Mouse (Mus musculus) gastrocnemius, adult 2 months (tissue): Measurements from ENCODE around the gene Btbd16. TPM values are rescaled to one million over a fixed set of nuclear protein-coding genes. Genes with fewer than 3 reads are reported as not detected.

Experiments used
- DNase-seq: peaks from one replicate; pipeline ENCODE4 v3.0.0; 2022
- H3K27ac ChIP-seq: fragments of 200-600 bp; 2 replicates; pipeline ENCODE4 v1.8.1; 2022; ENCODE audit warnings: mild to moderate bottlenecking
- H3K4me3 ChIP-seq: fragments of 200-600 bp; 2 replicates; pipeline ENCODE4 v1.8.1; 2022; ENCODE audit warnings: mild to moderate bottlenecking, moderate library complexity
- CTCF ChIP-seq: fragments of 200-600 bp; IDR thresholded peaks from 2 replicates; pipeline ENCODE4 v1.8.1; 2022; ENCODE audit warnings: antibody characterized with exemption, mild to moderate bottlenecking, moderate library complexity
- intact Hi-C: fragments of 180-260 bp; cut with DNase I; formaldehyde crosslinking; loops from one replicate; pipeline ENCODE4 v1.15.1; 2025
- total RNA-seq, 2 experiments: library from RNA; stranded (reverse); gene quantifications; 2 replicates each; pipeline ENCODE4 v1.2.3; 2021

The Btbd16 gene
- total RNA-seq, 2 experiments from 2014 or later = not detected

DNA sequence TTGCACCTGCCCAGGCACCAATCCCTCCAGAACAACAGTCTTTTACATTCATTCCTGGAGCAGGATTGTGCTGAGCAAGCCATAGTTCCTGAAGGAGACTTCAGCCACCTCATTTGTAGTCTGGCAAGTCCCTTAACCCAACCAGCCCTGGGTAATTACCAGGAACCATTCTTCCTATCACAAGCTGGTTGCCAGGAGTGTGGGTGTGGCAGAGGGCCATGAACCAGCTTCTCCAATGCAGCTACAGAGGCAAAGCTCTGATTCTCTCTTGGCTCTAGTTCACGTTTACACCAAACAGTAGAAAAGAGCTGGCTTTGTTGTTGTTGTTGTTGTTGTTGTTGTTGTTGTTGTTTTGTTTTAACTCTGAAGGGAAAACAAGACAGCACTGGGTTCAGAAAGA lies 88.6 kb downstream of the Btbd16 start:
- DNase-seq = no peak
- H3K4me3 ChIP-seq = no peak overlapping the region
- no peak overlapping the region for H3K27ac ChIP-seq
- intact Hi-C loops = no loop called here
- no peak for TF ChIP-seq CTCF

DNA sequence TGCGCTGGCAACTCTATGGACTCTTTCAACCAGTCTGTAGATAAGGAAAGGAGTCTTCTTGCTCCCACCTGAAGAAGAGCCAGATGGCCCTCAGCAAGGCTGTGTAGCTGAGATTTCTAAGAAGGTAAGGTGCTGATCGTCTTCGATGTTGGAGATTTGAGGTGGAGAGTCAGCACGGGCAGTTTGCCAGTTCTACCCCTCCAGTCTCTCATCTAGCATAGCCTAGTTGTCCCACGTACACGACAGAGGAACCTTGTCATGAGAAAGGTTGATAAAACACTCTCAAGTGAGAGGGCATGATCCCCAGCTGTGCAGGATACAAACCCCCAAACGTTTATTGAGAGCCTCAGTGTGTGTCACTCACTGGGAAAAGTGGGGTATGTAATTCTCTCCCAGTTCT lies 90.8 kb downstream of the Btbd16 start:
- no peak for DNase-seq
- Histone ChIP-seq H3K27ac (no peak overlapping the region), H3K4me3 (no peak overlapping the region)
- no peak for TF ChIP-seq CTCF
- intact Hi-C loops = loop anchor here (5.0 kb wide), 1 partner anchor 118 kb away; no protein-coding TSS in a partner anchor

DNA sequence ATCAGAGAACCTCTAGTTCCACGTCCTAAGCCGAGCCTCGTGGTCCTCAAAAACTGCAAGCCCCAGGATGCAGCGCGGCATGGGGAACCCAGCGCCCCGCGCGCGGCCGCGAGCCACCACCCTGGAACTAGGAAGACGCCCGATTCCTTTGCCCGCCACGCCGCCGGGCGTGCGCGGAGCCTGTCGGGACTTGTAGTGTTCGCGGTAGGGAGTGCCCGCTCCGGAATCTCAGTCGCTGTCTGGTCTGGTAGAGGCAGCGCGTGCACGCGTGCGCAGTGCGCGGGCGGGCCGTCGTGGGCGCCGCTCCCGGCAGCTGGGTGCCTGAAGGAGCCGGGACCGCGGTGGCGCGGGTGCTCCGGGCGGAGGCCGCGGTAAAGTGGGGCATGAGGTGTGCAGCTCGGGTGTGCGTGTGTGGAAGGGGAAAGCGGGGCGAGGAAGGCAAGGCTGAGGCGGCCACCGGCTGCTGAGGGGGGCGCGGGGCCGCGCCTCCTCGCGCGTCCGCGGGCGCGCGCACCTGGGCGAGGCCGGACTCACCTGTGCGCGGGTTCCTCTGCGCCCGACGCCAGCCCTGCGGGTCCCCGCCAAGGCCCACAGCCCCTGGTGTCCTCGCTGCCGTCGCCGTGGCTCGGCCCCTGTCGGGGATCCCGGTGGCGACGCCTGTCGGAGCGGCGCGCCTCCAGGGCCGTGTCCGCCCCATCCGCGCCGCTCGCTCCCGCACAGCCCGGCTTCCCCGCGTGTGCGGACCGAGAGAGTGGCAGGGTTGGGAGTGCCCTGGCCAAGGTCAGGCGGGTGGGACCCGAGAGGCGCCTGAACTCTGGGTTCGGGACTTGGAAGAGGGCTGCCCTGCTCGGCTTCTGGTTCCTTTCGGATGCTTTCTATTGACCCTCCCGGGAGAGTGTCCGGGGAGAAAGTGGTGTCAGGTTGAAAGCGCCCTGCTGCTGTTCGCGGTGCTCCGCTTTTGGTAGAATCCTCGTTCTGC lies 92.0 kb downstream of the Btbd16 start, which contains the start of gene Plekha1:
Plekha1 (plus strand) TSS at position 144 of the 979 bp plus-strand sequence.
- peak; percentile 29 for TF ChIP-seq CTCF
- peak within 1 kb of the TSS; percentile 90 for H3K4me3 ChIP-seq
- H3K27ac ChIP-seq = peak within 1 kb of the TSS; percentile 96
- peak; percentile 99 for DNase-seq
- intact Hi-C loops = loop anchor here (5.0 kb wide), 1 partner anchor 116 kb away; no protein-coding TSS in a partner anchor

DNA sequence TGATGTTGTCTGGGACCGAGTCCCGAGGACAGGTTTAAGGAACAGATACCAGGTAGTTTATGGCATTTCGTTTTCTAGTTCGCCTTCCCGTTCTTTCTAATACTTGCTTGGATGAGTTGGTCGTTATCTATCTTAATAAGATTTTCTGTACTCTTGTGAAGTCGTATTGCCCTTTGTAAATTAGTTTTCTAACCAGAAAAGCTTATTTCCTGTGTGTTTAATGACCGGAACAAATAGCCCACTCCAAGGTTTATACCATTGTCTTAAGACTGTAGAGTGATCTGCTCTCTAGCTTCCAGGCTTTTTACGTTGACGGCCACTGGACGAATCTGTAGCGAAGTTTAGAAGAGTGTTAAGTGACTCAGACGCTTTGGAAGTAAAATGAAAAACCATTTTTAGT lies 92.8 kb downstream of the Btbd16 start:
- no peak for TF ChIP-seq CTCF
- no peak for DNase-seq
- peak overlapping the region; percentile 90 for H3K4me3 ChIP-seq
- peak overlapping the region; percentile 96 for H3K27ac ChIP-seq
- intact Hi-C loops = loop anchor here (5.0 kb wide), 1 partner anchor 116 kb away; no protein-coding TSS in a partner anchor

DNA sequence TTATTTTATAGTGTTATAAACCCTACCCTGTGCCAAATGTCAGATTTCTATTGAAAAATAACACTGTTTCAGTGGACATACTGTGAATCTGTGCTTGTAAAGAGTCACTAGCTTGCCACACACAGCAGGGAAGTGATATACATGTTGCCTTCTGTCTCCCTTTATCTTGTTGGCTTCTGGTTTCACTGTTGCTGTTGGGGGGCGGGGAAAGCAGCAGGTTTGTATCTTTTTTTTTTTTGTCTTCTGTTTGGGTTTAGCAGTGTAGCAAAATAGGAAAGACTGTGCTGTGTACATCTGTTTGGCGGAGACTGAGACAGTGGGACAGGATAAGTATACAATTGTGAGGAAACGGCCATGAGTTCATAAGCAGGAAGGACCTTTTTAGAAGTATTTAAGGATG lies 93.4 kb downstream of the Btbd16 start:
- H3K4me3 ChIP-seq = peak overlapping the region; percentile 90
- no peak for TF ChIP-seq CTCF
- H3K27ac ChIP-seq = peak overlapping the region; percentile 96
- intact Hi-C loops = loop anchor here (5.0 kb wide), 1 partner anchor 115 kb away; no protein-coding TSS in a partner anchor
- no peak for DNase-seq

Other genes starting within 250 kb of the Btbd16 start
- gene Nsmce4a, start 201.0 kb upstream of the Btbd16 start, total RNA-seq = 10 to 100 TPM; 28.6 to 33.8 TPM
- 100 to 1,000 TPM; 515 to 576 TPM for gene Tacc2, start 196.6 kb upstream of the Btbd16 start, total RNA-seq
- gene Plekha1, start 91.7 kb downstream of the Btbd16 start, total RNA-seq = 10 to 100 TPM; 23.4 to 28.2 TPM
- gene Htra1, start 162.0 kb downstream of the Btbd16 start, total RNA-seq = 10 to 100 TPM; 23.9 to 32.6 TPM